Mouse (Mus musculus) heart, postnatal 0 days (tissue): ENCODE results near the gene Apopt1. TPM values are rescaled to one million over a fixed set of nuclear protein-coding genes. Genes with fewer than 3 reads are reported as not detected.

Experiments
- ATAC-seq: fragments of 200-750 bp; cut with Nextera tagmentation; 2 replicates; pipeline ENCODE4 v1.8.0; 2017; ENCODE audit warnings: low read depth, moderate number of reproducible peaks, moderate library complexity; ENCODE audit not compliant: insufficient read depth
- DNase-seq: peaks from one replicate; pipeline ENCODE4 v3.0.0-alpha.2; 2016; ENCODE audit warnings: low spot score
- H3K27ac ChIP-seq: fragments of 300-500 bp; sonication (generic); 2 replicates; pipeline ENCODE4 v1.5.1; 2014; ENCODE audit warnings: low read depth, mild to moderate bottlenecking
- H3K27me3 ChIP-seq: fragments of 300-500 bp; sonication (generic); 2 replicates; pipeline ENCODE4 v1.6.1; 2014; ENCODE audit warnings: low read length, mixed read lengths; ENCODE audit not compliant: control insufficient read depth, insufficient read depth
- H3K36me3 ChIP-seq: fragments of 300-500 bp; sonication (generic); replicated peaks from 2 replicates; pipeline ENCODE4 v1.6.1; 2014; ENCODE audit warnings: low read length, mixed read lengths; ENCODE audit not compliant: control insufficient read depth, insufficient read depth
- H3K4me1 ChIP-seq: fragments of 300-500 bp; sonication (generic); 2 replicates; pipeline ENCODE4 v1.6.1; 2014; ENCODE audit warnings: antibody characterized with exemption; ENCODE audit not compliant: control insufficient read depth, insufficient read depth
- H3K4me2 ChIP-seq: fragments of 300-500 bp; sonication (generic); 2 replicates; pipeline ENCODE4 v1.6.1; 2014; ENCODE audit warnings: low read depth, mild to moderate bottlenecking, low read length, moderate library complexity
- H3K4me3 ChIP-seq: fragments of 300-500 bp; sonication (generic); 2 replicates; pipeline ENCODE4 v1.5.1; 2014; ENCODE audit warnings: low read depth, low read length
- H3K9ac ChIP-seq: fragments of 300-500 bp; sonication (generic); replicated peaks from 2 replicates; pipeline ENCODE4 v1.6.1; 2014; ENCODE audit warnings: low read depth, low read length, mixed read lengths
- H3K9me3 ChIP-seq: fragments of 300-500 bp; sonication (generic); replicated peaks from 2 replicates; pipeline ENCODE4 v1.6.1; 2016; ENCODE audit warnings: low read length; ENCODE audit not compliant: control insufficient read depth
- CTCF ChIP-seq: IDR thresholded peaks from 2 replicates; pipeline ENCODE4 v1.5.1; 2016; ENCODE audit warnings: antibody characterized with exemption, control low read depth, low read depth
- EP300 ChIP-seq: IDR thresholded peaks from 2 replicates; pipeline ENCODE4 v1.6.1; 2016; ENCODE audit warnings: antibody characterized with exemption, low read depth
- WGBS: fragments of 180-500 bp; shearing (Covaris S2); extraction: QIAGEN DNeasy Blood & Tissue Kit; methylation state at CpG from one replicate; pipeline ENCODE4 v1.1.7; 2014; 5-methylcytosine and 5-hydroxymethylcytosine counted together
- polyA plus RNA-seq: library from polyadenylated mRNA; unstranded; fragments of >200 nt; fragmentation: Nextera tagmentation; extraction: Ambion mirVana; gene quantifications from 2 replicates; pipeline ENCODE4 v1.2.1, GENCODE M21; 2015
- total RNA-seq: library from RNA; depleted of rRNA; stranded (reverse); fragments of >200 nt; gene quantifications from 2 replicates; pipeline ENCODE4 v1.2.3, GENCODE M21; 2014; ENCODE audit warnings: low replicate concordance

Gene Apopt1
- total and polyA plus RNA-seq, 2 experiments from 2014 or later: 18.5 to 58.9 TPM

GRCm38 (mm10) chr12:111700920-111701458 is 12.1 kb upstream of the Apopt1 start:
- H3K27me3 ChIP-seq: no peaks in the 10 kb centered on the region
- ATAC-seq (no peak), DNase-seq (no peak)
- H3K9me3 ChIP-seq: no peaks in the 10 kb centered on the region
- no peak overlapping the region for H3K27ac ChIP-seq
- WGBS: 55% methylated on average over 9 of the region's 9 CpGs
- no peak overlapping the region for H3K4me2 ChIP-seq
- H3K36me3 ChIP-seq: no peaks in the 10 kb centered on the region
- H3K4me1 ChIP-seq: peaks cover 18% of the 10 kb centered on the region
- H3K4me3 ChIP-seq: no peak overlapping the region
- no peak overlapping the region for H3K9ac ChIP-seq
- TF ChIP-seq EP300: no peak
- no peak for TF ChIP-seq CTCF

- 78% methylated on average over 3 of the region's 3 CpGs for WGBS
- H3K9me3 ChIP-seq: no peaks in the 10 kb centered on the region
- no peaks in the 10 kb centered on the region for H3K27me3 ChIP-seq
- peaks cover 24% of the 10 kb centered on the region for H3K4me1 ChIP-seq
- no peak overlapping the region for H3K9ac ChIP-seq
- no peak overlapping the region for H3K4me3 ChIP-seq
- no peak overlapping the region for H3K4me2 ChIP-seq
- TF ChIP-seq CTCF: no peak
- ATAC-seq (no peak), DNase-seq (no peak)
- no peak overlapping the region for H3K27ac ChIP-seq
- H3K36me3 ChIP-seq: no peaks in the 10 kb centered on the region
Measured at GRCm38 (mm10) chr12:111703301-111703700, 9.8 kb upstream of the Apopt1 start.

GRCm38 (mm10) chr12:111704609-111705008 is 8.5 kb upstream of the Apopt1 start:
- H3K27me3 ChIP-seq: no peaks in the 10 kb centered on the region
- no peak overlapping the region for H3K9ac ChIP-seq
- ATAC-seq: peak; percentile 52
- peaks cover 24% of the 10 kb centered on the region for H3K4me1 ChIP-seq
- H3K4me3 ChIP-seq: no peak overlapping the region
- H3K9me3 ChIP-seq: no peaks in the 10 kb centered on the region
- WGBS: 22% methylated on average over 9 of the region's 9 CpGs
- peak overlapping the region; percentile 87 for H3K27ac ChIP-seq
- H3K36me3 ChIP-seq: peaks cover 12% of the 10 kb centered on the region
- TF ChIP-seq EP300 (no peak), CTCF (no peak)
- H3K4me2 ChIP-seq: no peak overlapping the region
- peak; percentile 59 for DNase-seq

GRCm38 (mm10) chr12:111705186-111705973 is 7.7 kb upstream of the Apopt1 start:
- no peaks in the 10 kb centered on the region for H3K27me3 ChIP-seq
- peaks cover 20% of the 10 kb centered on the region for H3K36me3 ChIP-seq
- no peak overlapping the region for H3K9ac ChIP-seq
- H3K27ac ChIP-seq: peak overlapping the region; percentile 87
- ATAC-seq: peak; percentile 76
- H3K9me3 ChIP-seq: no peaks in the 10 kb centered on the region
- no peak overlapping the region for H3K4me3 ChIP-seq
- H3K4me1 ChIP-seq: peaks cover 24% of the 10 kb centered on the region
- no peak overlapping the region for H3K4me2 ChIP-seq
- 20% methylated on average over 15 of the region's 15 CpGs for WGBS
- peak; percentile 79 for DNase-seq
- TF ChIP-seq CTCF (no peak), EP300 (peak; percentile 86)

GRCm38 (mm10) chr12:111708181-111708580 is 4.9 kb upstream of the Apopt1 start:
- H3K4me1 ChIP-seq: peaks cover 34% of the 10 kb centered on the region
- H3K27ac ChIP-seq: peak overlapping the region; percentile 63
- DNase-seq (no peak), ATAC-seq (no peak)
- no peak overlapping the region for H3K9ac ChIP-seq
- H3K27me3 ChIP-seq: no peaks in the 10 kb centered on the region
- H3K4me2 ChIP-seq: no peak overlapping the region
- no peaks in the 10 kb centered on the region for H3K9me3 ChIP-seq
- TF ChIP-seq CTCF: no peak
- peak; percentile 47; the same call in 1 of the 2 replicates for TF ChIP-seq EP300
- no peak overlapping the region for H3K4me3 ChIP-seq
- WGBS: 49% methylated on average over 4 of the region's 4 CpGs
- peaks cover 31% of the 10 kb centered on the region for H3K36me3 ChIP-seq

GRCm38 (mm10) chr12:111710091-111710490 is 3.0 kb upstream of the Apopt1 start:
- H3K27me3 ChIP-seq: no peaks in the 10 kb centered on the region
- no peak overlapping the region for H3K9ac ChIP-seq
- TF ChIP-seq CTCF: no peak
- TF ChIP-seq EP300: no peak
- H3K9me3 ChIP-seq: no peaks in the 10 kb centered on the region
- 67% methylated on average over 10 of the region's 10 CpGs for WGBS
- H3K4me2 ChIP-seq: no peak overlapping the region
- ATAC-seq (no peak), DNase-seq (no peak)
- H3K27ac ChIP-seq: no peak overlapping the region
- H3K4me1 ChIP-seq: peaks cover 30% of the 10 kb centered on the region
- H3K36me3 ChIP-seq: peaks cover 31% of the 10 kb centered on the region
- H3K4me3 ChIP-seq: no peak overlapping the region
